Mouse (Mus musculus) thymus, postnatal 0 days (tissue): ENCODE data around the gene Il11ra1. TPM values are rescaled to one million over a fixed set of nuclear protein-coding genes. Genes with fewer than 3 reads are reported as not detected.

Experiments used
- DNase-seq: peaks from one replicate; pipeline ENCODE4 v3.0.0-alpha.2; 2015; ENCODE audit warnings: low spot score
- polyA plus RNA-seq: library from polyadenylated mRNA; unstranded; fragments of >200 nt; fragmentation: Nextera tagmentation; extraction: Ambion mirVana; gene quantifications from 2 replicates; pipeline ENCODE4 v1.2.1, GENCODE M21; 2015

Il11ra1 gene
- polyA plus RNA-seq, 1 experiment from 2014 or later = 35.8 TPM

DNA sequence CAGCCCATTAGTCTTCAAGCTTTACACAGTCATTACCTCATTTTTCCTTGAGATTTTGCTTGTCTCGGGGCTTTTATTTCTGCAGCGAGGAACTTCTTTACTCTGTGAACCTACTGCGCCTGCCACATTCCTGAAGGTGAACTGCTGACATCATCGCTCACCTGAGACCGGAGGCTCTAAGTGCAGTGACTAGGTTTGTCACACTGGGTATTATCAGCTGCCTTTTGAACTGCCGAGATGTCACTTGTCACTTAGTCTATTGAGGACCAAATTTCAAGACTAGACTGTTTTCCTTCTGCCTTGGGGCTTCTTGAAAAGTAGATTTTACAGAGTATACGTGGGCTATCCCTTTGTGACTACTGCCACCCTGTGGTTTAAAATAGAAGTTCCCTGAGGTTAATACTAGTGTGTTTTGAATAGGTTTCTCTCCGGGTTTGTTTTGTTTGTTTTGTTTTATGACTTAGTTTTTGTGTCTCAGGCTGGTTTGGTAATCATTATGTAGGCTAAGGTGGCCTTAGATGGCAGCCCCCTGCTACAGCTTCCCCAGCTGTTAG is 8.5 kb downstream of the Il11ra1 start:
- peak; percentile 62 for DNase-seq

DNA sequence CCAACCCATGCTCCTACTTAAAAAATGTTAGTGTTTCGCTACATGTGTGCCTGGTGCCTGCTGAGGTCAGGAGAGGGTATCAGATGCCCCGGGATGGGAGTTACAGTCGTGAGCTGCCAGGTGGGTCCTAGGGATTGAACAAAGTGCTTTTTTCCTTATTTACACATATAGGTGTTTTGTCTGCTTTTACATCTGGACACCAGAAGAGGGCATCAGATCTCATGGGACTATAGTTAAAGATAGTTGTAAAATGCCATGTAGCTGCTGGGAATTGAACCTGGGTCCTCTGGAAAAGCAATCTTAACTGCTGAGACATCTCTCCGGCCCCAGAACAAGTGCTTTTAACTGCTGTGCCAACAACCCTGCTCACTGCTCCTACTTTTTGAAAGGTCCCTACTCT is 10.4 kb downstream of the Il11ra1 start:
- DNase-seq = no peak

DNA sequence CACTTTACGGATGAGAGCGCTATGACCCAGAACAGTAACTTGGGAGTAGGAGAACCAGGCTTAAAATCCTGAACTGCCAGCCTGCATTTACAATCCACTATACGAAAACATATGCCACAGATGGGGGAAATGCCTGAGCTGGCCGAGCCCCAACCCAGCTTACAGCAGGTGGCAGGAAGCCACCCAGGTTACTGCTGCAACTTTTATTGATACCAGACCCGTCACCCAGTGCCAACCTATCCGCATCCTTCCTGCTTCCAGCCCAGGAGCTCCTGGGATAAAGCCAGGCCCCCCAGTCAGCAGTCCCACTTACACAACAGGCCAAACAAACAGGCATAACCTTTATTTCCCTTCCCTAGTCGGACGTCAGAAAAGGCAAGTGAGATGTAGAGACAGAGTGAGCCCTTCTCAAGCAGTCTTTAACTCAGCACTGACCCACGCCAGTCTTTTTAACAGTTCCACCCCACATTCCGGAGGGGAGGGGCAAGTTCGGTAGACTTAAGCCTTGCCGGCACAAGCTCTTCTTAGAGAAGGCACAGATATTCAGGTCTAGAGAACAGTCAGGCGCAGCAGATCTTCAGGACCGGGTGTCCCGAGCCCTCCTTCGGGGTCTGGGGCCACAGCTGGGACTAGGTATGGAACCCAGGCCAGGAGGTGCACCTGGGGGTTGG is 12.1 kb downstream of the Il11ra1 start:
- no peak for DNase-seq

DNA sequence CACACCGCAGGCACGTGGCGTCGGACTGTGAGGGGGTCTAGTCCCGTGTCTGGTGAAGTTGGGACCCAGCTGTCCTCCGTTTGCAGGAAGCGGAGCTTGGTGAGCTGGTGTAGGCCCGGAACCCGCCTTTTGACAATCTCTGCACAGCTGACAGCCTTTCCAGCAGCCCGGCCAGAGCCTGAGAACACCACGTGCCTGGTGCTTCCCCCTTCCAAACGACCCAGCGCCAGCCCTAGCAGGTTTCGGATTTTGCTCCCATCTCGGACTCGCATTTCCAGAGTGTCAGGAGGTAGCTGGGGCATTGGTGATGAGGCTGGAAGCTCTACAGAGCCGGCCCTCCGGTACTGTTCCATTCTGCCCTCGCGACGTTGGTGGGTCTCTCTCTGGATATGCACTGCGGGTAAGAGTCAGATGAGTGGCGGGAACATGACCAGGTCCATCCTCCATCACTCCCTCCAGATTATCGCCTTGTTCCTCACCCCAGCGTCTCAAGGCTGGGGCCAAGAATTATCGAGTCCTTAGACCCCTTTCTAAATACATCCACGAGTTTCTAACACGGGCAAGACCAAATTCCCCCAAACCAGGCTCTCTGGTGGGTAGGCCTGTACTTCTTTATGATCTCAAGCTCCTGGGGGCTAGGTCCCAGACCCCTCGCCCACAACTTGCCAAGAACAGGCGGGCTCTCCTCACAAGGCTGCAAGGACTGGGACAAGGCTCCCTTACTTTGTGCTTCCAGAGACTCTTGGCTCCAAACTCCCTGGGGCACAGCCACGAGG is 12.8 kb downstream of the Il11ra1 start:
- DNase-seq = no peak

DNA sequence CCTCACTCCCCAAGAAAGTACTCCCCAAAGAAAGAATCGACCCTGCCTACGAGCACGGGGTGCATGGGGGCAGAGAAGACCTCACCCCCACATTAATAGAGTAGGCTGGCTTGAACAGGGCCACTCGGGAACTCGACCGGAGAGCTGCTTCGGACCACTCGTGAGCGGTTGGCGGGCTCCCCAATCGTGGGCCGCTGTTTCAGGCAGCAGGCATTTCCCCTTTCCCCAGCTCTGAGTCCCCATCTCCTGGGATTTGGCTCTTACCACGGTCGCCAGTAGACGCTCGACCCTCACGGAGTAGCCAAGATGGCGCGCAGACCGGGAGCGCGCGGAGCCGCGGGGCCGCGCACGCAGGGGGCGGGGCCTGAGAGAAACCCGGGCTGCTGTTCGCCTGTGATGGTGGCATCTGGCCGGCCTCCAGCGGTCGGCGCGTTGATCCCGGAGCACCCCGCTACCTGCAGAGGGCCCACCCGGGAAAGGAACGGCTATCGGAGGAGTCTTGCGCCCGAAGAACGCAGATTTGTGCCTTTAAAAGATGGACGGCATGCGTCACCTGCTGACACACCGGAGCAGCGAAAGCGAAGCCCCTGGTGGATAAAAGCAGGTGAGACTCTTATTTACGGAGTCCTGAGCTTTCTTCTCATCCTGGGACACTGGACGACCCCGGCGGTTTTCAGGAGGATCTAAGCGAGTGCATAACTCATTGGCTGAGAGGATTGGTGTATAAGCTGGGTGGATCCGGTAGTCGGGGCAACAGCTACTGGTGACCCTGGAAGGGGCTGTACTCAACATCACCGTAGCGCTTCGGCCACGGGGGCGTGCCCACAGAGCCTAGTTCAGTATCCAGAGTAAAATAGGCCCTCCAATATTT is 13.6 kb downstream of the Il11ra1 start, which contains the start of gene Rpp25l:
Rpp25l (minus strand) TSS at position 338 of the 871 bp plus-strand sequence.
- peak; percentile 79 for DNase-seq

DNA sequence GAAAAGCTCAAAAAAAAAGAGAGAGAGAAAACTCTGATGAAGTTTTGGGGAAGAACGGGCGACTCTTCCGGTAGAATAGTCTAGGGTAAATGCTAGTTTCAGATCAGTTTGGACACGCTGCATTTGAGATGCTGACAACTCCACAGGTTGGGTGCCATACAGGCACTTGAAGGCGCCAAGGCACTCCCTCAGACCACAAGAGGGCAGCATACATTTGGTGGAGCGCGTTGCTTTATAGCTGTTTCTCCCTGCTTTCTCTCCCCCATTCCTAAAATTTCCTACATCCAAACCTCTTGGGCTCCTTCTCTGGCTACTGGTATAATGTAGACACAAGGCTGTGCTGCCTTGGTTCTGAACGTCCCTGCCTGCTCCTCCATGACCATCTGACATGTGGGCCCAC is 14.5 kb downstream of the Il11ra1 start:
- DNase-seq = peak; percentile 60

DNA sequence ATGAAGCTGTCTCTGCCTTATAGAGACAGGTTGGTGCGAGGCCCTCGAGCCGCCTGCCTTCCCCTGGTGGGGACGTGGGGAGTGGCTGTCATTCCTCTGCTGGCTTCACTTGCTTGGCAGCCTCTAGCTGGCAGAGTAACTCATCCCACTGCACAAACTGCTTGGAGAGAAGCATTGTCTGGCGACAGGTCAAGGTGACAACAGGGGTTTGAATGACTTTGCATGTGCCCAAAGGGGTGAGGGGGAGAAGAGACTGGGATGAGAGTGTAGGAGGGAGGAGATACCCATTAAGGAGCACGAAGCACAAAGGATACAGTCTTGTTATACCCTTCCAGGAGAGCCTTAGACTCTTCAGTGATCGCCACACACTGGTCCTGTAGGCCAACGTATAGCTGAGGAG is 15.3 kb downstream of the Il11ra1 start:
- no peak for DNase-seq

DNA sequence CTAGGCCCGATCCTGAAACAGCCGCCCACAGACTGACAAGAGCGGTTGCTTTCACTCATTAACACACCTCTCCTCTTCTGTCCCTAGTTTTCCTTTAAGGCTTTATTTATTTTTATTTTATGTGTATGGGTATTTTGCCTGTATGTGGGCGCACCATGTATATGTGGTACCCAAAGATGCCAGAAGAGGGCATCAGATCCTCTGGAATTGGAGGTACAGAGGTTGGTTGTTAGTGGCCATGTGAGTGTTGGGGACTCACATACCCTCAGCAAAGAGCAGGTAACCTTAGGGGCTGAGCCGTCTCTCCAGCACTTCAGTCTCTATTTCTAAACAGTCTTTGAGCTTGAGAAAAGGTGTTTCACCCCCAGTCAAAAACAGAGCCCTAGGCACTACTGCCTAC is 15.8 kb downstream of the Il11ra1 start:
- DNase-seq = peak; percentile 36

DNA sequence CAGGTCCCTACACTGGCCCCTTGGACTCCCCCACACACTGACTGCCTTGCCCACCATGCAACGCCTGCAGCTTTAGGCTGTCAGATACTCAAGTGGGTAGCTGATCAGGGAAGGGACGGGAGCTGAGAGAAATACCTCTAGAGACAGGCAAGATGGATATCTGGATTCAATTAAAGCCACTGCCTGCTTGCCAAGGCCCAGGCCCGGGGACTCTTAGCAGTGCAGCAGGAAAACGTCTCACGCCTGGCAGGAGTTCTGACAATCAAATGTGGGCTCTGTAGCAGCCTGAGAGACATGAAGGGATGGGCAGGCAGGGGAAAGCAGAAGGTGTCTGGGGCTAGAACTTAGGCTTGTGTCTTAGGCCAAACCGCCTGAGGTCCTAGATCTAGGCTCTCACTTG is 17.0 kb downstream of the Il11ra1 start:
- no peak for DNase-seq

DNA sequence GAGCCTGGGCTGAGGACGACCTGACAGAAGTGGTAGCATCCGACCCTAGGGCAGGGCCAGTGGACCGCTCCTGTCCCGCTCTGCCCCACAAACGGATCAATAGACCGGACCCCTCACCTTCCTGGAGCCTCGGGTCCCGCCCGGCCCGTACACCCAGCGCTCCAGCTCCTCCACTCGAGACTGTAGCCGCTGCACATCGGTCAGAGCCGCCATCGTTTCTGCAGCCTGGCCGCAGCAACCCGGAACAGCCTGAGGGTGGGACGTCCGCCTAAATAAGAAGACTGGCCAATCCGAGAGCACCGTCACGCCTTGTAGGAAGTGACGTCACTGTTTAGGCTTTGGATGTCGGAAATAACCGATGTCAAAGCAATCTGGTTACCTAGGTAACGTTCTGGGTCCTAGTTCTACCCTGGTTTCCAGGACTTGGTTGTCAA is 23.1 kb downstream of the Il11ra1 start, which contains the start of gene Dctn3:
Dctn3 (minus strand) TSS at position 253 of the 434 bp plus-strand sequence.
- peak; percentile 92 for DNase-seq

DNA sequence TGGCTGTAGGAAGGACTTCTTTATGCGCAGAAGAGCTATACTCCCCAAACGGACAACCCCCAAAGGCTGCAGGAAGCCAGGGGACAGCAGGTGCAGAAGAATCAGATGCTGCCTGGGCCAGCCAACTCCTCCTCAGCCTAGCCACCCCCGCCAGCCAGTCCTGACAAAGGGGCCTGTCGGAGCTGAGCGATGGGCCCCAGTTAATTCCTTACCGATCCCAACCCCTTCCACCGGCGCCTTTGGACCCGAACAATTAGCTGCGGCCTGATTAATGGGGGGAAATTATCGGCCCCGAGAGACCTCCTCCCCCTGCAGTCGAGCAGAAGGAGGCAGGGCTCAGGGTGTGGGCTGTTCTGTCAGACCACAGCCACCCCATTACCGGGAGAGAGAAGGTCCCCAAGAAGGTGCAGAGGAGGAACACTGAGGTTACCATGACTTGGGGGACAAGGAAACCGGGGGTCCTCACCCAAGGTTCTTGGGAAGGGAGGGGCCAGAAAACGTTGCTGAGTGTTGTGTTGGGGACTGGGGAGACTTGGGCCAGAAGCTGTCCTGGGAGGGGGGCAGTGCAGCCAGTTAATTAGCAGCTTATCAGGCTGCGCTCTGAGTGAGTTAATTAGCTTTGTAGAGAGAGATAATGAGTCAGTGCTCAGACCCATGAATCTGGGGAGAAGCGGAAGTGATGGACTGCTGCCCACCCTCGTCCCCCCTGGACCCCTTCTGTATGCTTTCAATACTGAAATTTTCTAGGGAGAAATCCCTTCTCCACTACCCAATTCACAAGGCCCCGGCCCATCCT is 27.2 kb downstream of the Il11ra1 start:
- DNase-seq = no peak

DNA sequence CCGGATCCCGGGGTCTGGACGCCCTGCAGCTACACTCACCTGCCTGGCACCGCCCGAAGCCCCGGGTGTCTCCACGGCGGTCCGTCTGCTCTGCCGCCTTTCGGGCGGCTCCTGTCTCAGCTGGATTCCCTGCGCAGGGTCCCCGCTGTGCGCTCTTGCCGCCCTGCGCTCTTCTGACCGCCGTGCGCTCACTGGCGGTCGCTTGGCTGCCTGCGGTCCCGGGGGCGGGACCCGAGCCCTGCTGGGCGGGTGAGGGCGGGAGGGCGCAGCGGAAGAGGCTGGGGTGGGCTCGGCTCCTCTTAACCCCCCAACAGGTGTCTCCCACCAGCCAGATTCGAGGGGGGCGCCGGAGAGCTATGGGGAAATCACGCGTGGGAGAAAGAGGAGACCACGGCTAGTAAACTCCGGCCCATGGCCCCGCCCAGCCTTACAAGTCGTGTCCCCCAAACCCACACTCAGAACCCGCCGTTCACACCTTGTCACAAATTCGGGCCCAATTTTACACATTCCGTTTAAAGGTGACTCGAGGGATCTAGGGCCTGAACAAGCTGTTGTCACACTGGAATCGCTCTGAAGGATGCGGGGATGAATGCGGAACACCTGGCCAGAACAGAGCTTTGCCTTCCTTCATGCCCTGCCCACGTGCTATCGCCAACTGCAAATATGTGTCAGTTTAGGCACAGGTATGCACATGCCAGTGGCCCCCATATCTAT is 31.4 kb downstream of the Il11ra1 start, which contains the start of gene Arid3c:
Arid3c (minus strand) TSS at position 91 of the 714 bp plus-strand sequence.
- DNase-seq = peak; percentile 50

DNA sequence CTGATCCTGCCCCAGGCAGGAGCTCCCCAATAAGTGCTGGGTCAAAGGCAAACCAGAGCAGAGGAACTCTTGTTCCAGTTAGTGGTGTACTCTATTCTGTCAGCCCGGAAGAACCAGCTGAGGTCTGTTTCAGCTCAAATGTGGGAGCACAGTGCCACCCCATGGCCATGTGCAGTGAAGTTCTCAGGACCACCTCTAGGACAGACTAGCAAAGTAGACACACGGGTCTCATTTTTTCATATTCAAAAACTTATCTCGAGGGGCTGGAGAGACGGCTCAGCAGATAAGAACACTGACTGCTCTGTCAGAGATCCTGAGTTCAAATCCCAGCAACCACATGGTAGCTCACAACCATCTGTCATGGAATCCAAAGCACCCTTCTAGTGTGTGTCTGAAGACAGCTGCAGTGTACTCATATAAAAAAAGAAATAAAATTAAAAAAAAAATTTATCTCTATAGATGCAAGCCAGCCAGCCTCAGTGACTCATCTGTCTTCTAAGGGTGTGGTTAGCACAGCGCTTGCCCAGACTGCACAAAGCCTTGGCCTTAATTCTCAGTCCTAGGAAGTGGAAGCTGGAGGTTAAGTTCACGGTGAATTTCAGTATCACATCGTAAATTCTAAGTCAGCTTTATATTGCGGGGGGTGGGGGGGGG is 37.9 kb downstream of the Il11ra1 start:
- DNase-seq = peak; percentile 85

DNA sequence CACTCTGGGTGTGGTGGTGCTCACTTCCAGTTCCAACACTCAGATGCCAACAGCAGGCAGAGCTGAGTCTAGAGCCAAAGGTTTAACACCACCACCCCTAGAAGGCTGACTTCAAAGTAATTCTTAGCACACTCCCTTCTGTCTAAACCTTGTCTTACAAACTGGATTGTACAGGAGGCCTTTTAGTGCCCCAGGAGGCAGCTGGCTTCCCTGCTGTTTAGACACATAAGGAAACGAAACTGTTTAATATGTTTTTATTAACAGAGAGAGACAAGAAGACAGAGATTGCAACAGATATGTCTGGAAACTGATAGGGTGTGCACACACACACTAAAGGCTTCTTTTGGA is 38.4 kb downstream of the Il11ra1 start:
- DNase-seq = no peak

DNA sequence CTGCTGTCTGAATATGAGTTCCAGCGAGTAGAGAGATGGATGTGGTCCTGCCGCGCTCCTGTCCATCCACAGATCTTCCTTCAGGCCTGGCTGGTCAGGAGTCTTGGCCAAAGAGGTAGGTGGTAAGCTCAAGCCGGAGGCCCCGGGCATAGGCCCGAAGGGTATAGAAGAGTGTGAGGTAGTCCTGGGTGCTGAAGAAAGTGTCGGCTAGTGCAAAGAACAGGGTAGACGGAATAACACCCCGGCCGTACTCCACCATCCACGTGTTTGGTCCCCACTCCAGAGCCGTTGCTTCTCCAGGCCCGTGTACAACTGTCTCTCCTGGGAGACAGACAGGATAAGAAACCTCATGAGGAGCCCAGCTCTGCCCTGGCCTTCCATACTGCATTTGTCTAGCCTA is 39.5 kb downstream of the Il11ra1 start:
- no peak for DNase-seq

DNA sequence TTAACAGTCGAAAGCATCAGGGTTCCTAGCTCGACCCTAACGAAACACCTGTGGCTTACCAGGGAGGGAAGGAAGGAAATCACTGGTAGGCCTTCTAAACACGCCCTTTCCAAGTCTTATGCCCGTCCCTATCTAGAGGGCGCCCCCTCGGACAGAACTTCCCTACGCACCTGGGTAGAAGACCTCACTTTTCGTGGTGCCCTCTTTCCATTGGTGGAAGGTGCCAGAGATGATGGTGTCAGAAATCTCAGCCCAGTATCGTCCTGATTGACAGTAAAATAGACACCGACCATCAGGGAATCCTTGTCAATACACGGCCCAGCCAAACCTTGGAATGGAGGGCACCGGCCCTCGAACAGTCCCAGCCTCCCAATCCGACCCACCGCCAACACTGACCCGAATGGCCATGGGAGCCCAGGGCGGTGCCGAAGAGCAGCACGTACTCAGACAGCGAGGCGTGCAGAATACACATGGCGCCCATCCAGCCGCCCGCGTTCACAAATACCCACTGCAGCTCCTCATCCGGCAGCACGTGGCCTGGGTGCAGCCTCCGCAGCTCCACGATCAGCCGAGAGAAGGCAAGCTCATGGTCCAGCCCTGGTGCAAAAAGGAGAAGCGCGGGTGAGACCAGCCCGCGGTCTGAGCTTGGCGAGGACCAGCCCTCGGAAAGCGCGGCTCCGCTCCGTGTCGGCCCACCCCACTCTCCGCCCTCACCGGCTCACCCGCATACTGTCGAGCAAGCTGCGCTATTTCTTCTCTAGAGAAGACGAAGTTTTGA is 40.8 kb downstream of the Il11ra1 start:
- peak; percentile 36 for DNase-seq

DNA sequence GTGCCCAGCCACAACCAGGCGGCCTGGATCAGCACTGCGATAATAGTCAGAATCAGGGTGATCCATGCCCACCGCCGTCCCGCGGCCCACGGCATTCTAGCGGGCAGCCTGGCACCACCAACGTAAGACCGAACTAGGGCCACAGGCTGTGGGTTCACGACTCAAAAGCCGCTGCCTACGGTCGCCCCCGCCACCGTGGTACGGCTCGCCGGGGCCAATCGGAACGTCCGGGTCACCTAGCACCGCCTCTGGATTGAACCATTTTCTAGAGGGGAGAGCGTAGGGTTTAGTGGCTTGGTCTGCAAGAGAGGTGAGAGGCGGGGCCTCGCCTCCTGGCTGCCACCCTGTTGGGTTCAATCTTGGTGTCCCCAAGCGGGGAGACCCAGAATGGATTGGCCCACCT is 41.4 kb downstream of the Il11ra1 start:
- peak; percentile 96 for DNase-seq

DNA sequence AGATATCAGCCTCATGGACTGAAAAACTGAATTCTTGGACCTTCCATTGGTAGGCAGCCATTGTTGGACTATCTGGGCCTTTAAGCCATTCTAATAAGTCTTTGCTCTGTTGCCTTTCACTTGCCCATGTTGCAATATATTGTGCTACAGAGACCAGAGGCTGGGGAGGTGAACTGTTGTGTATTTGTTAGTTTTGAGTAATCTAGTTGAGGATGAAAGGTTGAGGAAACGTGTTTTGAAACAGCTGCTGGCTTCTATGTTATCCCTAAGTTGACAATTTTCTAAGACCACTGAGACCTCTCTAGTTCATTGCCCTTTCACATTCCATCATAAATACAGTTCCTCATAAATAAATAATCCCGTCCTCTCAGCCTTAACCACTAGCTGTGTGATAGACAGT is 44.3 kb downstream of the Il11ra1 start:
- no peak for DNase-seq

DNA sequence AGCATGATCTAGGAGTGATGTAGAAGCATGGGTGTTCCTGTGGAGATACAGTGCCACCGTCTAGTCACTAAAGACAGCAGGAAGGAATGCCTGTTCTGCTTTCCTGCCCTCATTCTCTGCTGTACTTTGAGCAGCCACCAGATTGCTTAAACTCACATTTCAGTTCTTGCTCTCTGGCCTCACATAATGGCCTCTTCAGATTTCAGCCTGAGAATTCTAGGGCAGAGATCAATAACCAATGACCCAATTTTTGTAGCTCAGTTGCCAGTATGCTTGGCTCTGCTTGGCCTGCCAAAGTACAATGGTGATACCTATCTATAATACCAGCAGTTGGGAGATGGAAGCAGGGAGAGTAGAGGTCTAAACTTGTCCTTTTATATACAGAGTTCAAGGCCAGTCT is 45.2 kb downstream of the Il11ra1 start:
- DNase-seq = no peak
